Mouse (Mus musculus) kidney, embryonic 15.5 days (tissue): ENCODE results near the gene Ikzf3. TPM values are rescaled to one million over a fixed set of nuclear protein-coding genes. Genes with fewer than 3 reads are reported as not detected.

ENCODE experiments used
- ATAC-seq: fragments of 200-750 bp; cut with Nextera tagmentation; replicated peaks from 2 replicates; pipeline ENCODE4 v1.8.0; 2017; ENCODE audit warnings: moderate TSS enrichment; ENCODE audit not compliant: low FRiP score
- H3K27ac ChIP-seq: fragments of 300-500 bp; sonication (generic); 2 replicates; pipeline ENCODE4 v1.5.1; 2015; ENCODE audit warnings: mild to moderate bottlenecking, inconsistent platforms
- H3K27me3 ChIP-seq: fragments of 300-500 bp; sonication (generic); 2 replicates; pipeline ENCODE4 v1.6.1; 2015; ENCODE audit warnings: inconsistent platforms
- H3K36me3 ChIP-seq: fragments of 300-500 bp; sonication (generic); 2 replicates; pipeline ENCODE4 v1.6.1; 2015; ENCODE audit warnings: inconsistent platforms
- H3K4me1 ChIP-seq: fragments of 300-500 bp; sonication (generic); 2 replicates; pipeline ENCODE4 v1.6.1; 2015; ENCODE audit warnings: inconsistent platforms
- H3K4me2 ChIP-seq: fragments of 300-500 bp; sonication (generic); 2 replicates; pipeline ENCODE4 v1.6.1; 2015; ENCODE audit warnings: moderate library complexity, mild to moderate bottlenecking, inconsistent platforms
- H3K4me3 ChIP-seq: fragments of 300-500 bp; sonication (generic); replicated peaks from 2 replicates; pipeline ENCODE4 v1.5.1; 2015; ENCODE audit warnings: mild to moderate bottlenecking, inconsistent platforms
- H3K9ac ChIP-seq: fragments of 300-500 bp; sonication (generic); 2 replicates; pipeline ENCODE4 v1.6.1; 2015; ENCODE audit warnings: mild to moderate bottlenecking, inconsistent platforms
- H3K9me3 ChIP-seq: fragments of 300-500 bp; sonication (generic); replicated peaks from 2 replicates; pipeline ENCODE4 v1.6.1; 2016; ENCODE audit warnings: inconsistent platforms
- WGBS: fragments of 180-500 bp; shearing (Covaris S2); methylation state at CpG from one replicate; pipeline ENCODE4 v1.1.7; 2015; ENCODE audit warnings: mixed read lengths; 5-methylcytosine and 5-hydroxymethylcytosine counted together
- polyA plus RNA-seq: library from polyadenylated mRNA; unstranded; fragments of >200 nt; fragmentation: Nextera tagmentation; extraction: Ambion mirVana; gene quantifications from 2 replicates; pipeline ENCODE4 v1.2.1, GENCODE M21; 2015

Ikzf3 gene
- polyA plus RNA-seq, 1 experiment from 2014 or later: 0.43 TPM

- no peak overlapping the region for H3K27ac ChIP-seq
- H3K36me3 ChIP-seq: no peaks in the 10 kb centered on the region
- no peak for ATAC-seq
- peaks cover 26% of the 10 kb centered on the region for H3K4me1 ChIP-seq
- no peak overlapping the region for H3K9ac ChIP-seq
- 58% methylated on average over 5 of the region's 6 CpGs for WGBS
- no peak overlapping the region for H3K4me2 ChIP-seq
- H3K27me3 ChIP-seq: peaks cover 31% of the 10 kb centered on the region
- H3K4me3 ChIP-seq: no peak overlapping the region
- no peaks in the 10 kb centered on the region for H3K9me3 ChIP-seq
Measured at GRCm38 (mm10) chr11:98461109-98461720, 84.6 kb downstream of the Ikzf3 start.

GRCm38 (mm10) chr11:98459860-98460259 is 86.0 kb downstream of the Ikzf3 start:
- Histone ChIP-seq H3K36me3 (peaks cover 11% of the 10 kb centered on the region), H3K27me3 (peaks cover 29% of the 10 kb centered on the region), H3K4me2 (no peak overlapping the region), H3K9me3 (no peaks in the 10 kb centered on the region), H3K4me3 (no peak overlapping the region), H3K27ac (no peak overlapping the region), H3K9ac (no peak overlapping the region), H3K4me1 (peaks cover 26% of the 10 kb centered on the region)
- 84% methylated on average over 9 of the region's 9 CpGs for WGBS
- ATAC-seq: no peak

- Histone ChIP-seq H3K4me2 (0 out of 2 replicates have a peak overlapping the region, but pooled peaks have one; percentile 94), H3K4me1 (peaks cover 26% of the 10 kb centered on the region), H3K36me3 (peaks cover 18% of the 10 kb centered on the region), H3K9ac (no peak overlapping the region), H3K4me3 (no peak overlapping the region), H3K27ac (no peak overlapping the region), H3K9me3 (no peaks in the 10 kb centered on the region), H3K27me3 (peaks cover 29% of the 10 kb centered on the region)
- ATAC-seq: no peak
- WGBS: 21% methylated on average over 11 of the region's 11 CpGs
Measured at GRCm38 (mm10) chr11:98459071-98459741, 86.6 kb downstream of the Ikzf3 start.

- H3K4me1 ChIP-seq: peaks cover 26% of the 10 kb centered on the region
- H3K27me3 ChIP-seq: peaks cover 29% of the 10 kb centered on the region
- H3K4me3 ChIP-seq: peak overlapping the region; percentile 61
- peak overlapping the region; percentile 79; the same call in 1 of the 2 replicates for H3K27ac ChIP-seq
- H3K4me2 ChIP-seq: peak overlapping the region; percentile 94
- peaks cover 26% of the 10 kb centered on the region for H3K36me3 ChIP-seq
- ATAC-seq: peak; percentile 17; the same call in 1 of the 2 replicates
- no peaks in the 10 kb centered on the region for H3K9me3 ChIP-seq
- peak overlapping the region; percentile 55 for H3K9ac ChIP-seq
- 4% methylated on average over 20 of the region's 30 CpGs for WGBS
Measured at GRCm38 (mm10) chr11:98458121-98458990, 87.5 kb downstream of the Ikzf3 start.

GRCm38 (mm10) chr11:98457367-98458120 is 88.3 kb downstream of the Ikzf3 start:
- H3K9ac ChIP-seq: peak overlapping the region; percentile 55
- no peaks in the 10 kb centered on the region for H3K9me3 ChIP-seq
- peaks cover 34% of the 10 kb centered on the region for H3K36me3 ChIP-seq
- peak overlapping the region; percentile 79 for H3K27ac ChIP-seq
- WGBS: under 1% methylated on average over 46 of the region's 64 CpGs
- peak overlapping the region; percentile 94 for H3K4me2 ChIP-seq
- peak; percentile 86 for ATAC-seq
- H3K4me1 ChIP-seq: peaks cover 26% of the 10 kb centered on the region
- peak overlapping the region; percentile 61 for H3K4me3 ChIP-seq
- H3K27me3 ChIP-seq: peaks cover 29% of the 10 kb centered on the region

- peak overlapping the region; percentile 61 for H3K4me3 ChIP-seq
- peak; percentile 35; the same call in 1 of the 2 replicates for ATAC-seq
- peak overlapping the region; percentile 94 for H3K4me2 ChIP-seq
- peak overlapping the region; percentile 79 for H3K27ac ChIP-seq
- peaks cover 29% of the 10 kb centered on the region for H3K27me3 ChIP-seq
- peaks cover 26% of the 10 kb centered on the region for H3K4me1 ChIP-seq
- WGBS: 22% methylated on average over 9 of the region's 9 CpGs
- H3K36me3 ChIP-seq: peaks cover 40% of the 10 kb centered on the region
- peak overlapping the region; percentile 35 for H3K9ac ChIP-seq
- no peaks in the 10 kb centered on the region for H3K9me3 ChIP-seq
Measured at GRCm38 (mm10) chr11:98456945-98457344, 88.9 kb downstream of the Ikzf3 start.

- H3K4me2 ChIP-seq: peak overlapping the region; percentile 94; the same call in 1 of the 2 replicates
- H3K27ac ChIP-seq: 0 out of 2 replicates have a peak overlapping the region, but pooled peaks have one; percentile 18
- no peak overlapping the region for H3K4me3 ChIP-seq
- ATAC-seq: no peak
- peaks cover 26% of the 10 kb centered on the region for H3K4me1 ChIP-seq
- peaks cover 43% of the 10 kb centered on the region for H3K36me3 ChIP-seq
- H3K9ac ChIP-seq: no peak overlapping the region
- no peaks in the 10 kb centered on the region for H3K9me3 ChIP-seq
- H3K27me3 ChIP-seq: peaks cover 29% of the 10 kb centered on the region
- WGBS: 65% methylated on average over 5 of the region's 5 CpGs
Measured at GRCm38 (mm10) chr11:98456545-98456944, 89.3 kb downstream of the Ikzf3 start.

GRCm38 (mm10) chr11:98455484-98455883 is 90.3 kb downstream of the Ikzf3 start:
- Histone ChIP-seq H3K4me3 (no peak overlapping the region), H3K36me3 (peaks cover 47% of the 10 kb centered on the region), H3K27ac (no peak overlapping the region), H3K9me3 (no peaks in the 10 kb centered on the region), H3K27me3 (peaks cover 28% of the 10 kb centered on the region), H3K4me2 (no peak overlapping the region), H3K9ac (no peak overlapping the region), H3K4me1 (peaks cover 30% of the 10 kb centered on the region)
- no peak for ATAC-seq
- 84% methylated on average over 4 of the region's 4 CpGs for WGBS

- H3K4me2 ChIP-seq: peak overlapping the region; percentile 61
- H3K9ac ChIP-seq: no peak overlapping the region
- peaks cover 49% of the 10 kb centered on the region for H3K4me1 ChIP-seq
- H3K9me3 ChIP-seq: no peaks in the 10 kb centered on the region
- H3K27ac ChIP-seq: 0 out of 2 replicates have a peak overlapping the region, but pooled peaks have one; percentile 83
- 79% methylated on average over 20 of the region's 20 CpGs for WGBS
- peaks cover 29% of the 10 kb centered on the region for H3K27me3 ChIP-seq
- no peak for ATAC-seq
- peak overlapping the region; percentile 47 for H3K4me3 ChIP-seq
- H3K36me3 ChIP-seq: peaks cover 39% of the 10 kb centered on the region
Measured at GRCm38 (mm10) chr11:98449921-98450771, 95.7 kb downstream of the Ikzf3 start.

- peaks cover 52% of the 10 kb centered on the region for H3K4me1 ChIP-seq
- H3K36me3 ChIP-seq: peaks cover 32% of the 10 kb centered on the region
- no peak overlapping the region for H3K9ac ChIP-seq
- peak overlapping the region; percentile 61 for H3K4me2 ChIP-seq
- 69% methylated on average over 3 of the region's 3 CpGs for WGBS
- no peak for ATAC-seq
- peak overlapping the region; percentile 47 for H3K4me3 ChIP-seq
- peaks cover 29% of the 10 kb centered on the region for H3K27me3 ChIP-seq
- H3K9me3 ChIP-seq: no peaks in the 10 kb centered on the region
- peak overlapping the region; percentile 83; the same call in 1 of the 2 replicates for H3K27ac ChIP-seq
Measured at GRCm38 (mm10) chr11:98449419-98449818, 96.4 kb downstream of the Ikzf3 start.
